Mouse (Mus musculus) spleen, postnatal 14 days (tissue): ENCODE results near the gene Zfp982.
"Not testable (repeated sequence)": the region's sequence is repeated elsewhere in the genome, so short reads cannot be mapped to it uniquely, and the experiment has no call there.

Source experiments
- DNase-seq, 2 experiments: peaks; one replicate each; pipeline ENCODE4 v3.0.0; 2021 to 2022; ENCODE audit warnings: low spot score in 2 of 2

Gene Zfp982

GRCm38 (mm10) chr4:147559096-147559495 lies 66.9 kb downstream of the Zfp982 start:
- DNase-seq = not testable (repeated sequence)
